Mouse (Mus musculus): Measurements from ENCODE around the gene Irak2. TPM values are rescaled to one million over a fixed set of nuclear protein-coding genes. Genes with fewer than 3 reads are reported as not detected.

Irak2 gene
- polyA plus RNA-seq, 1 experiment = 15.2 TPM

- peaks cover 45% of the 10 kb centered on the region for H3K36me3 ChIP-seq (ENCODE audit: control insufficient read depth)
- H3K4me1 ChIP-seq (ENCODE audit: control insufficient read depth) = peaks cover 36% of the 10 kb centered on the region
- no peak overlapping the region for H3K4me3 ChIP-seq (replicated peaks)
- H3K27me3 ChIP-seq (ENCODE audit: control insufficient read depth) = no peaks in the 10 kb centered on the region
- no peak for TF ChIP-seq GATA1 (IDR thresholded peaks at IDR 0.05; ENCODE audit: low read length)
- no peak for TF ChIP-seq TAL1 (IDR thresholded peaks at IDR 0.05; ENCODE audit: low read length)
- H3K9me3 ChIP-seq (ENCODE audit: control insufficient read depth, low read length) = no peaks in the 10 kb centered on the region
Measured at GRCm38 (mm10) chr6:113650197-113650640, 12.0 kb downstream of the Irak2 start.

- H3K4me3 ChIP-seq (replicated peaks) = no peak overlapping the region
- H3K4me1 ChIP-seq (ENCODE audit: control insufficient read depth) = peaks cover 36% of the 10 kb centered on the region
- peaks cover 45% of the 10 kb centered on the region for H3K36me3 ChIP-seq (ENCODE audit: control insufficient read depth)
- H3K27me3 ChIP-seq (ENCODE audit: control insufficient read depth) = no peaks in the 10 kb centered on the region
- TF ChIP-seq TAL1 (IDR thresholded peaks at IDR 0.05; ENCODE audit: low read length) (no peak), GATA1 (IDR thresholded peaks at IDR 0.05; ENCODE audit: low read length) (no peak)
- H3K9me3 ChIP-seq (ENCODE audit: control insufficient read depth, low read length) = no peaks in the 10 kb centered on the region
Measured at GRCm38 (mm10) chr6:113651626-113652025, 13.4 kb downstream of the Irak2 start.

- Histone ChIP-seq H3K27me3 (ENCODE audit: control insufficient read depth) (no peaks in the 10 kb centered on the region), H3K36me3 (ENCODE audit: control insufficient read depth) (peaks cover 31% of the 10 kb centered on the region), H3K4me1 (ENCODE audit: control insufficient read depth) (peaks cover 34% of the 10 kb centered on the region), H3K9me3 (ENCODE audit: control insufficient read depth, low read length) (no peaks in the 10 kb centered on the region), H3K4me3 (replicated peaks) (no peak overlapping the region)
- TF ChIP-seq TAL1 (IDR thresholded peaks at IDR 0.05; ENCODE audit: low read length) = no peak
- no peak for TF ChIP-seq GATA1 (IDR thresholded peaks at IDR 0.05; ENCODE audit: low read length)
Measured at GRCm38 (mm10) chr6:113653551-113653950, 15.3 kb downstream of the Irak2 start.

- peaks cover 28% of the 10 kb centered on the region for H3K4me1 ChIP-seq (ENCODE audit: control insufficient read depth)
- H3K27me3 ChIP-seq (ENCODE audit: control insufficient read depth) = no peaks in the 10 kb centered on the region
- no peak overlapping the region for H3K4me3 ChIP-seq (replicated peaks)
Measured at GRCm38 (mm10) chr6:113654102-113654501, 15.8 kb downstream of the Irak2 start.

GRCm38 (mm10) chr6:113654753-113655397, 16.6 kb downstream of the Irak2 start:
- no peak overlapping the region for H3K4me3 ChIP-seq (replicated peaks)
- TF ChIP-seq TAL1 (IDR thresholded peaks at IDR 0.05; ENCODE audit: low read length) (no peak), GATA1 (IDR thresholded peaks at IDR 0.05; ENCODE audit: low read length) (no peak)

More at GRCm38 (mm10) chr6:113654102-113654501, 15.8 kb downstream of the Irak2 start:
- Histone ChIP-seq H3K9me3 (ENCODE audit: control insufficient read depth, low read length) (no peaks in the 10 kb centered on the region), H3K36me3 (ENCODE audit: control insufficient read depth) (peaks cover 26% of the 10 kb centered on the region)
- no peak for TF ChIP-seq GATA1 (IDR thresholded peaks at IDR 0.05; ENCODE audit: low read length)
- TF ChIP-seq TAL1 (IDR thresholded peaks at IDR 0.05; ENCODE audit: low read length) = no peak

GRCm38 (mm10) chr6:113655475-113655874, 17.2 kb downstream of the Irak2 start:
- H3K27me3 ChIP-seq (ENCODE audit: control insufficient read depth) = no peaks in the 10 kb centered on the region
- no peaks in the 10 kb centered on the region for H3K9me3 ChIP-seq (ENCODE audit: control insufficient read depth, low read length)
- H3K4me3 ChIP-seq (replicated peaks) = no peak overlapping the region
- H3K4me1 ChIP-seq (ENCODE audit: control insufficient read depth) = peaks cover 22% of the 10 kb centered on the region
- peaks cover 17% of the 10 kb centered on the region for H3K36me3 ChIP-seq (ENCODE audit: control insufficient read depth)
- TF ChIP-seq GATA1 (IDR thresholded peaks at IDR 0.05; ENCODE audit: low read length) = no peak
- no peak for TF ChIP-seq TAL1 (IDR thresholded peaks at IDR 0.05; ENCODE audit: low read length)

More at GRCm38 (mm10) chr6:113654753-113655397, 16.6 kb downstream of the Irak2 start:
- H3K27me3 ChIP-seq (ENCODE audit: control insufficient read depth) = no peaks in the 10 kb centered on the region
- H3K36me3 ChIP-seq (ENCODE audit: control insufficient read depth) = peaks cover 20% of the 10 kb centered on the region
- H3K4me1 ChIP-seq (ENCODE audit: control insufficient read depth) = peaks cover 23% of the 10 kb centered on the region
- H3K9me3 ChIP-seq (ENCODE audit: control insufficient read depth, low read length) = no peaks in the 10 kb centered on the region

- H3K27me3 ChIP-seq (ENCODE audit: control insufficient read depth) = no peaks in the 10 kb centered on the region
- TF ChIP-seq GATA1 (IDR thresholded peaks at IDR 0.05; ENCODE audit: low read length) = no peak
- no peak for TF ChIP-seq TAL1 (IDR thresholded peaks at IDR 0.05; ENCODE audit: low read length)
- H3K36me3 ChIP-seq (ENCODE audit: control insufficient read depth) = peaks cover 11% of the 10 kb centered on the region
- no peaks in the 10 kb centered on the region for H3K9me3 ChIP-seq (ENCODE audit: control insufficient read depth, low read length)
- no peak overlapping the region for H3K4me3 ChIP-seq (replicated peaks)
- H3K4me1 ChIP-seq (ENCODE audit: control insufficient read depth) = peaks cover 23% of the 10 kb centered on the region
Measured at GRCm38 (mm10) chr6:113656847-113657246, 18.6 kb downstream of the Irak2 start.

GRCm38 (mm10) chr6:113658226-113658625, 20.0 kb downstream of the Irak2 start:
- H3K4me1 ChIP-seq (ENCODE audit: control insufficient read depth) = peaks cover 11% of the 10 kb centered on the region
- H3K4me3 ChIP-seq (replicated peaks) = no peak overlapping the region
- TF ChIP-seq TAL1 (IDR thresholded peaks at IDR 0.05; ENCODE audit: low read length) (no peak), GATA1 (IDR thresholded peaks at IDR 0.05; ENCODE audit: low read length) (no peak)
- H3K36me3 ChIP-seq (ENCODE audit: control insufficient read depth) = peaks cover 6% of the 10 kb centered on the region
- H3K9me3 ChIP-seq (ENCODE audit: control insufficient read depth, low read length) = peaks cover 7% of the 10 kb centered on the region
- no peaks in the 10 kb centered on the region for H3K27me3 ChIP-seq (ENCODE audit: control insufficient read depth)

- Histone ChIP-seq H3K4me1 (ENCODE audit: control insufficient read depth) (peaks cover 11% of the 10 kb centered on the region), H3K27me3 (ENCODE audit: control insufficient read depth) (no peaks in the 10 kb centered on the region), H3K36me3 (ENCODE audit: control insufficient read depth) (peaks cover 6% of the 10 kb centered on the region), H3K9me3 (ENCODE audit: control insufficient read depth, low read length) (peaks cover 7% of the 10 kb centered on the region), H3K4me3 (replicated peaks) (no peak overlapping the region)
- TF ChIP-seq TAL1 (IDR thresholded peaks at IDR 0.05; ENCODE audit: low read length) = no peak
- TF ChIP-seq GATA1 (IDR thresholded peaks at IDR 0.05; ENCODE audit: low read length) = no peak
Measured at GRCm38 (mm10) chr6:113659648-113660491, 21.6 kb downstream of the Irak2 start.

Measured in erythroblast, embryonic 14.5 days (primary cell).